Mouse (Mus musculus): ENCODE results near the gene Gm20219. TPM values are rescaled to one million over a fixed set of nuclear protein-coding genes. Genes with fewer than 3 reads are reported as not detected.
A peak's percentile ranks its signal among the peaks of the same experiment; 100 is the strongest.

Gene Gm20219
- polyA plus RNA-seq, 1 experiment from 2014 or later = 1.3 TPM

DNA sequence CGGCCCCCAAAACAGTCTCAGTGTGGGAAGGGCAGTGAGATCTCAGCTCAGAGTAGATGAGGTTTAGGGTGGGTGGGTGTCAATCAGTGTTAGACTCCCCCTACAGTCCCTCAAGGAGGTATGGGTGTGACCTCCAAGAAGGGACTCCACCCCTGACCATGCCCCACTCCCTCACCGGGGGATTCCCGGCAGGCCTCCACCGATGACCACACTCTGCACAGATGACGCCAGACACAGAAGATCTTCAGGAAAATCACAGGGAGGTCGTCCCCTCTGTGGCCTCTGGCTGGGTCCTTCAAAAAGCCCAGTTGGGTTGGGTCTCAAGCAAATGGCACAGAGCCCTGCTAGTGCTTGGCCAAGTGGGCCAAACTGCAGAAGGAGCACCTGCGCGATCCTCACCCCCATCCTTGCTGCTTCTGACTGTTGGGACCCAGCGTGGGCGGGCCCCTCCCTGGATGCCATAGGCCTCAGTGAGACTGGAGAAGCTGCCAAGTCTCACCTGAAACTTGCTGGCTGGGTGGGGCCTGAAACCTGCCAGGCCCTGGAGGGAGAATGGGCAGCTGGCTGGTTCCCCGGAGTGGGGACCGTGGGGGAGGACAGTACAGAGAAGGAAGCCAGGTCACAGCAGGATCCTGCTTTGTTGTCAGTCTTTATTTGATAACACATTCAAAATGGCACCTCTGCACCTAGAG is 3.3 kb downstream of the Gm20219 start:
- Histone ChIP-seq H3K9ac (no peak overlapping the region), H3K36me3 (no peaks in the 10 kb centered on the region), H3K27me3 (replicated peaks) (no peaks in the 10 kb centered on the region), H3K27ac (no peak overlapping the region), H3K4me3 (replicated peaks) (no peak overlapping the region), H3K4me1 (replicated peaks) (0 out of 2 replicates have a peak, but pooled peaks cover 3% of the 10 kb centered on the region), H3K9me3 (no peaks in the 10 kb centered on the region), H3K4me2 (replicated peaks) (no peak overlapping the region)
- 73% methylated on average over 12 of the region's 12 CpGs for WGBS
- ATAC-seq = no peak

GRCm38 (mm10) chr17:56548605-56549105 is 5.5 kb downstream of the Gm20219 start:
- Histone ChIP-seq H3K9ac (no peak overlapping the region), H3K36me3 (no peaks in the 10 kb centered on the region), H3K4me1 (replicated peaks) (no peaks in the 10 kb centered on the region), H3K4me3 (replicated peaks) (no peak overlapping the region), H3K27ac (no peak overlapping the region), H3K9me3 (no peaks in the 10 kb centered on the region), H3K27me3 (replicated peaks) (no peaks in the 10 kb centered on the region), H3K4me2 (replicated peaks) (no peak overlapping the region)
- no peak for ATAC-seq
- WGBS = 74% methylated on average over 4 of the region's 4 CpGs

DNA sequence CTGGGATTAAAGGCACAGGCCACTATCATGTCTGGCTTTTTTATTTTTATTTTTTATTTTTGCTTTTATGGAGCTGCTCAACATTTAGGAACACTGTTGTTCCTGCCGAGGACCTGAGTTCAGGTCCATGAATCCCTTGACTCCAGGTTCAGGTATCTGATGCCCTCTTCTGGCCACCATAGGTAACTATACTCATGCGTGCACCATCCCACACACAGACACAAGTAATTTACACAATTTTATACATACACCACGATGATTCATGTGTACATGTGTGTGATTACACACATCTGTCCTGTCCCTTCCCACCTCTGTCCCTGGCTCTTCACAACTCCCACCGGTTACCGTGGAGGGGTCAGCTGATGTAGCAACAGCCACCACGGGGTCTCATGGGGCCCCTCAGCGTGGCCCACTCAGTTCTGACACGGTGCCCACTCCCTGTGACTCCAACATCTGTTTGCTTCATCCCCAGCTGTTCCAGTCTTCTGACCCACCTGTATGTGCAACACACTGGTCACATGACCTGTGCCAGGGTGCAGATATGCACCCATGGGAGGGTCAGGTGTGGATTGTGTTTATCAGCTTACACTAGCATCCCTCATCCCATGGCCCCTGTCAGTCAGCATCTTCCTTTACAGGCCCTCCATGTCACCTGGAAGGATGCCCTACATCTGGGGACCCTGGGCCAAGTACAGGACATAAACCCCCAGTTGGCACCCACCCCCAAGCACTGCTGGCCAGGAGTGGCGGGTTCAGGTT is 6.2 kb downstream of the Gm20219 start:
- Histone ChIP-seq H3K4me1 (replicated peaks) (no peaks in the 10 kb centered on the region), H3K36me3 (no peaks in the 10 kb centered on the region), H3K9ac (no peak overlapping the region), H3K27me3 (replicated peaks) (no peaks in the 10 kb centered on the region), H3K9me3 (no peaks in the 10 kb centered on the region), H3K4me3 (replicated peaks) (no peak overlapping the region), H3K27ac (no peak overlapping the region), H3K4me2 (replicated peaks) (no peak overlapping the region)
- no peak for ATAC-seq
- WGBS = 66% methylated on average over 9 of the region's 9 CpGs

DNA sequence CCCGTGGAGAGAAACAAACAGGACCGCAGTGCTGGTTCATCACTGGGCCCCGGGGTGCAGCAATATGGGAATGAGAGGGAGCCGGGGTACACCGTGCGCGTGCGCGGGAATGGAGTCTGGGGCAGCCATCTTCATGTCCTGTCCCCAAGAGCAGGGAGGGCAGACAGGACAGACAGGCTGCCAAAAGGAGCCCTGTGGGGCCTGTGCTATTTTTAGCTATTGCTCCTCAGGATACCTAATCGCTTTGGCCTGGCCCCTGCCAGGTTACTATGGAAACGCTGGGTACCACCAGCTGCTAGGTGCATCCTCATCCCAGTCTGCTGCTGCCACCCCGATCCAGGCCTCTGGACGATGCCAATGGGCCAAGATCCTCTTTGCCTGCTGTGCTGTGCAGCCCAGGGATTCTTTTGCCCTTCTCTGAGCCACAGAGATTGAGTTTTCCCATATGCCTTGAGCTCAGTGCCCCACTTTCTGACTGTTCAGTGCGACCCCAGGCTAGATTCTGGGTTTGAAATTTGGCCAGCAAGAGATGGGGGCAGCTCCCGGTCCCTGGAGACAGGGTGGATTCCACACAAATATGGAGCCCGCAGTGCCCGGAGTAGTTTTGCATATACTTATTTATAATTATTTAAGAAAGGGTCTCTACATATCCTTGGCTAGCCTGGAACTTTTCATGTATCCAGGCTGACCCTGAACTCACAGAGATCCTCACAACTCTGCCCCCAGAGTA is 6.9 kb downstream of the Gm20219 start:
- Histone ChIP-seq H3K9ac (no peak overlapping the region), H3K9me3 (no peaks in the 10 kb centered on the region), H3K27ac (no peak overlapping the region), H3K4me1 (replicated peaks) (no peaks in the 10 kb centered on the region), H3K4me3 (replicated peaks) (no peak overlapping the region), H3K36me3 (no peaks in the 10 kb centered on the region), H3K27me3 (replicated peaks) (no peaks in the 10 kb centered on the region), H3K4me2 (replicated peaks) (no peak overlapping the region)
- no peak for ATAC-seq
- 75% methylated on average over 17 of the region's 17 CpGs for WGBS

DNA sequence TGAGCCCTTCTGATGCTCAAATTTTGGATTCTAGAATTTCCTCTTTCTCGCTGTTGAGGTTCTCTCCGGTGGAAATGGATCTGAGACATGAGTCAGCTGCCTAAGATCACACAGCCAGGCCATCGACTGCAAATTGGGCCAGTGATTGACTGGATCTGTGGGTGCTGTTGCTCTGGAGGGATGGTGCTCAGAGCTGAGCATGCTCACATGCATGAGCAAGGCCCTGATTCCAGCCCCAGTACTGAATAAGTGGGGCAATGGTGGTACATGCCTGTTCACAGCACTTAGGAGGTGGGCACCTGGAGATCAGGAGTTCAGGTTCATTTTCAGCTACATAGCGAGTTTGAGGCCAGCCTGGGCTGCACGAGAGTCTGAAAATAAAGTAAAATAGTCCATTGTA is 7.6 kb downstream of the Gm20219 start:
- no peak for ATAC-seq
- no peaks in the 10 kb centered on the region for H3K36me3 ChIP-seq
- no peak overlapping the region for H3K4me2 ChIP-seq (replicated peaks)
- H3K9ac ChIP-seq = no peak overlapping the region
- WGBS = 82% methylated on average over 5 of the region's 5 CpGs
- no peaks in the 10 kb centered on the region for H3K9me3 ChIP-seq
- H3K27ac ChIP-seq = no peak overlapping the region
- no peak overlapping the region for H3K4me3 ChIP-seq (replicated peaks)
- H3K4me1 ChIP-seq (replicated peaks) = no peaks in the 10 kb centered on the region
- no peaks in the 10 kb centered on the region for H3K27me3 ChIP-seq (replicated peaks)

- Histone ChIP-seq H3K27me3 (replicated peaks) (no peaks in the 10 kb centered on the region), H3K9me3 (no peaks in the 10 kb centered on the region), H3K27ac (no peak overlapping the region), H3K4me3 (replicated peaks) (no peak overlapping the region), H3K36me3 (no peaks in the 10 kb centered on the region), H3K4me2 (replicated peaks) (no peak overlapping the region), H3K9ac (no peak overlapping the region), H3K4me1 (replicated peaks) (no peaks in the 10 kb centered on the region)
- no peak for ATAC-seq
- 70% methylated on average over 1 of the region's 1 CpGs for WGBS
Measured at GRCm38 (mm10) chr17:56545945-56546344, 8.2 kb downstream of the Gm20219 start.

- ATAC-seq = no peak
- no peaks in the 10 kb centered on the region for H3K27me3 ChIP-seq (replicated peaks)
- WGBS = 77% methylated on average over 7 of the region's 7 CpGs
- H3K9ac ChIP-seq = no peak overlapping the region
- H3K4me2 ChIP-seq (replicated peaks) = no peak overlapping the region
- H3K27ac ChIP-seq = no peak overlapping the region
- H3K9me3 ChIP-seq = no peaks in the 10 kb centered on the region
- no peaks in the 10 kb centered on the region for H3K36me3 ChIP-seq
- H3K4me3 ChIP-seq (replicated peaks) = no peak overlapping the region
- H3K4me1 ChIP-seq (replicated peaks) = no peaks in the 10 kb centered on the region
Measured at GRCm38 (mm10) chr17:56544699-56545387, 9.3 kb downstream of the Gm20219 start.

DNA sequence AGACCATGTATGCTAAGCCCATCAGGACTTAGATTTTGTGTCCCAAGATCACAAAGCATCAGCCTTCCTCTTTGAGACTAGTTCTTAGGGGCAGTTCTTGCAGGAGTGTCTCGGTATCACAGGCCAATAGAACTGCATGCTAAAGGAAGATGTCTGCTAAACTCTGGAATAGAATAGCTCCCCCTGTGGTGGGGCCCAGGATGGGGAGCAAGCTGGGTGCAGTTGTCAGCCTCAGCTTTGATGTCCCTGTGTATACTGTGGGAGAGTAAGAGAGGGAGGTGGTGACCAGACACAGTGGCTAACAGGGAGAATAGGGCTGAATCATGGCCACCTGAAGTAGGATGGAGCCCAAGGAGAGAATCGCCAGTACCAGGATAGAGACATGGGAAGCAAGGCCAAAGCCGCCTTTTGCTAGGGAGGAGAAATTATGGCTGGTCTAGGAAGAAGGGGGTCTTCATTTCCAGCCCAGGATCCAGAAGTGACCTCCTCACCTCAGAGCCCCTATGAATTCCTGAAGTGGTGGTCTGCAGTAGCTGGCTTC is 10.4 kb downstream of the Gm20219 start:
- H3K36me3 ChIP-seq = no peaks in the 10 kb centered on the region
- H3K4me2 ChIP-seq (replicated peaks) = no peak overlapping the region
- H3K27me3 ChIP-seq (replicated peaks) = no peaks in the 10 kb centered on the region
- WGBS = 85% methylated on average over 3 of the region's 3 CpGs
- H3K9me3 ChIP-seq = no peaks in the 10 kb centered on the region
- no peak overlapping the region for H3K4me3 ChIP-seq (replicated peaks)
- no peak overlapping the region for H3K27ac ChIP-seq
- H3K4me1 ChIP-seq (replicated peaks) = no peaks in the 10 kb centered on the region
- no peak overlapping the region for H3K9ac ChIP-seq
- ATAC-seq = no peak

- Histone ChIP-seq H3K36me3 (no peaks in the 10 kb centered on the region), H3K4me3 (replicated peaks) (no peak overlapping the region), H3K9me3 (no peaks in the 10 kb centered on the region), H3K27ac (no peak overlapping the region), H3K9ac (no peak overlapping the region), H3K27me3 (replicated peaks) (no peaks in the 10 kb centered on the region), H3K4me2 (replicated peaks) (no peak overlapping the region), H3K4me1 (replicated peaks) (no peaks in the 10 kb centered on the region)
- WGBS = 56% methylated on average over 8 of the region's 8 CpGs
- no peak for ATAC-seq
Measured at GRCm38 (mm10) chr17:56542736-56543135, 11.5 kb downstream of the Gm20219 start.

DNA sequence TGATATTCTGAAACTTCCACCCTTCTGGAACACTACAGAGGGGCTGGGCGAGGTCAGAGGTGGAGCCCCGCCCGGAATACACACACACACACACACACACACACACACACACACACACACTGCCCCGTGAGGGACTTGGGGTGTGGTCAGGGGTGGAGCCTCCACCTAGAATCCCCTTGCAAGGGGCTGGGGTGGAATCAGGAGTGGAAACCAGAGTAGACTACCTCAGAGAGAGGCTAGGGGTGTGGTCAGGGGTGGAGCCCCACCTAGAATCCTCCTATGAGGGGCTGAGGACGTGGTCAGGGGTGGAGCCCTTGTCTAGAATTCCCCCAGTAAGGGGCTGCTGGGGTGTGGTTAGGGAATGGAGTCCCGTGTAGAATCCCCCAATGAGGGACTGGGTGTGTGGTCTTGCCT is 13.6 kb downstream of the Gm20219 start:
- peak; percentile 68; the same call in 1 of the 2 replicates for ATAC-seq
- Histone ChIP-seq H3K27me3 (replicated peaks) (no peaks in the 10 kb centered on the region), H3K9ac (no peak overlapping the region), H3K36me3 (no peaks in the 10 kb centered on the region), H3K9me3 (no peaks in the 10 kb centered on the region), H3K4me2 (replicated peaks) (no peak overlapping the region), H3K4me3 (replicated peaks) (no peak overlapping the region), H3K27ac (no peak overlapping the region), H3K4me1 (replicated peaks) (no peaks in the 10 kb centered on the region)
- 33% methylated on average over 6 of the region's 6 CpGs for WGBS

- Histone ChIP-seq H3K27ac (no peak overlapping the region), H3K4me3 (replicated peaks) (no peak overlapping the region), H3K4me1 (replicated peaks) (no peaks in the 10 kb centered on the region), H3K27me3 (replicated peaks) (no peaks in the 10 kb centered on the region), H3K4me2 (replicated peaks) (no peak overlapping the region), H3K9me3 (no peaks in the 10 kb centered on the region), H3K9ac (no peak overlapping the region), H3K36me3 (no peaks in the 10 kb centered on the region)
- WGBS = 48% methylated on average over 8 of the region's 8 CpGs
- ATAC-seq = no peak
Measured at GRCm38 (mm10) chr17:56537912-56538311, 16.3 kb downstream of the Gm20219 start.

DNA sequence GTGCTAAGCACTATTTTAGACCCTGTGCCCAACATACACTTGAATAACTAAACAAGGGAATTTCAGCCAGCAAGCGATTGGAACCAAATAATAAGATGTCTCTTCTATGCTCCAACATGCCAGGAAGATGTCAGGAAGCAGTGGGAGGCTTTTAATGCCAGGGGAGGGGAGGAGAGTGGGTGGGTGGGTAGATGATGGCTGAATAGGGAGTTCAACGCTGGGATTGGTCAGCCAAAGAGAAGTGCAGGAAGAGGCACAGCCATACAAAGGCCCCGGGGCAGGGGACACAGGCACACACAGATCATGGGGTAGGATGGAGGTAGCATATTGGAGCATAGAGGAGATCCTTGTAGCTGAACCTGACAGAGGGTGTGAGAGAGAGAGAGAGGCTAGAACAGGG is 17.3 kb downstream of the Gm20219 start:
- Histone ChIP-seq H3K9ac (no peak overlapping the region), H3K4me2 (replicated peaks) (no peak overlapping the region), H3K4me3 (replicated peaks) (no peak overlapping the region), H3K4me1 (replicated peaks) (no peaks in the 10 kb centered on the region), H3K9me3 (no peaks in the 10 kb centered on the region), H3K27ac (no peak overlapping the region), H3K27me3 (replicated peaks) (no peaks in the 10 kb centered on the region), H3K36me3 (no peaks in the 10 kb centered on the region)
- 80% methylated on average over 3 of the region's 3 CpGs for WGBS
- no peak for ATAC-seq
